Mouse (Mus musculus): ENCODE measurements at regions not wholly inside any gene's neighbourhood (a gene's known extent, or its start where the extent isn't known, plus 50 kb on each side); places are given as distances from the start of the nearest gene placed in this dataset.

GRCm38 (mm10) chr14:118430286-118430685, 163.5 kb downstream of the Gm9376 start:
- Histone ChIP-seq H3K4me3 (no peak overlapping the region), H3K27ac (no peak overlapping the region)
- DNase-seq (ENCODE audit: extremely low spot score in 1 of 2, low spot score in 2 of 2), result no peak
- no peak for TF ChIP-seq CTCF (IDR thresholded peaks at IDR 0.05)
- intact Hi-C loops (cut with DNase I), result no loop called here

GRCm38 (mm10) chr14:118430740-118431139, 164.0 kb downstream of the Gm9376 start:
- Histone ChIP-seq H3K27ac (no peak overlapping the region), H3K4me3 (no peak overlapping the region)
- intact Hi-C loops (cut with DNase I), result no loop called here
- DNase-seq (ENCODE audit: extremely low spot score in 1 of 2, low spot score in 2 of 2), result no peak
- TF ChIP-seq CTCF (IDR thresholded peaks at IDR 0.05), result no peak

- intact Hi-C loops (cut with DNase I), result no loop called here
- no peak for TF ChIP-seq CTCF (IDR thresholded peaks at IDR 0.05)
- no peak overlapping the region for H3K4me3 ChIP-seq
- H3K27ac ChIP-seq, result no peak overlapping the region
- DNase-seq (ENCODE audit: extremely low spot score in 1 of 2, low spot score in 2 of 2), result no peak
Measured at GRCm38 (mm10) chr14:118431241-118431882, 164.6 kb downstream of the Gm9376 start.

Data from left cerebral cortex, adult 2 months (tissue).